Mouse (Mus musculus): ENCODE results near the gene Ocm. TPM values are rescaled to one million over a fixed set of nuclear protein-coding genes. Genes with fewer than 3 reads are reported as not detected.

Ocm gene
- polyA plus RNA-seq, 1 experiment, result not detected

DNA sequence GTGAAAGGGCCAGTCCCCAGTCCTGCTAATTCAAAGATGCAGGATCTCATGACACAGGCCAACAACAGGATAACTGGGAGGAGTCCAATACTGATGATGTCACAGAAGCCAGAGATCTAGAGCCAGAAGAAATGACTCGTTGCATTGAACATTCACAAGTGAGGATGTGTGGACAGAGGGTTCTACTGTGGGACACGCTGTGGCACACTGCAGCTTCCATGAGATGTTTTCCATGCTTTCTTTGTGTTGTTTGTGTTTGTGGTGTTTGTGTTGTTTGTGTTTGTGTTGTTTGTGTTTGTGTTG, 50.9 kb downstream of the Ocm start:
- Histone ChIP-seq H3K36me3 (ENCODE audit: control insufficient read depth, insufficient read depth, low read length) (no peaks in the 10 kb centered on the region), H3K27ac (ENCODE audit: control insufficient read depth, insufficient read depth, low read depth, low read length) (no peak overlapping the region), H3K4me1 (ENCODE audit: control insufficient read depth, insufficient read depth, low read length) (no peaks in the 10 kb centered on the region), H3K4me3 (ENCODE audit: control insufficient read depth, low read depth, low read length) (no peak overlapping the region), H3K27me3 (ENCODE audit: control insufficient read depth, insufficient read depth, low read length) (no peaks in the 10 kb centered on the region)
- no peak for TF ChIP-seq POLR2A (IDR thresholded peaks at IDR 0.05; ENCODE audit: control insufficient read depth, low read depth, low read length)

DNA sequence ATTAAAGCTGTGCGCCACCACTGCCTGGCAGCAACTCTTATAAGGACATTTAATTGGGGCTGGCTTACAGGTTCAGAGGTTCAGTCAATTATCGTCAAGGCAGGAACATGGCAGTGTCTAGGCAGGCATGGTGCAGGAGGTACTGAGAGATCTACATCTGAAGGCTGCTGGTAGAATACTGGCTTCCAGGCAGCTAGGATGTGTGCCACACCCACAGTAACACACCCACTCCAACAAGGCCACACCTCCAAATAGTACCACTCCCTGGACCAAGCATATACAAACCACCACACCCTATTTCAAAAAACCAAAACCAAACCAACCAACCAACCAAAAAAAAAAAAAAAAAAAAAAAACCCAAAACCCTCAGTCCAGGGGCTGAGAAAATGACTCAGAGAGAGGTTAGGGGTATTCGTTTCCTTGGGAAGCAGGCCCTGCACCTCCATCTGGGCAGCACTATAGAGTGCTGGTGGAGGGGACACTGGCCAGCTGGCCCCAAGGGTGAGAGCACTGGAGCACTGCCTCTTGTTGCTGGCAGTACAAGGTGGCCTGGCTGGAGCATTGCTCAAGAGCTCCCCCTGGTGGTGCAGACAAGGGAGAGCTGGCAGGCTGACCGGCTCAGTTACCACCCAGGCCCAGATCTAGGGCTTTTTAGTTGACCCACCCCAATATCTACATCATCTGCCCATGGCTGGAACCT, 51.4 kb downstream of the Ocm start:
- Histone ChIP-seq H3K4me1 (ENCODE audit: control insufficient read depth, insufficient read depth, low read length) (no peaks in the 10 kb centered on the region), H3K27me3 (ENCODE audit: control insufficient read depth, insufficient read depth, low read length) (no peaks in the 10 kb centered on the region), H3K4me3 (ENCODE audit: control insufficient read depth, low read depth, low read length) (no peak overlapping the region), H3K27ac (ENCODE audit: control insufficient read depth, insufficient read depth, low read depth, low read length) (no peak overlapping the region), H3K36me3 (ENCODE audit: control insufficient read depth, insufficient read depth, low read length) (no peaks in the 10 kb centered on the region)
- peak; percentile 92 for TF ChIP-seq CTCF (IDR thresholded peaks at IDR 0.05; ENCODE audit: control insufficient read depth, insufficient read depth, insufficient replicate concordance, low read depth, low read length)
- TF ChIP-seq POLR2A (IDR thresholded peaks at IDR 0.05; ENCODE audit: control insufficient read depth, low read depth, low read length), result no peak

DNA sequence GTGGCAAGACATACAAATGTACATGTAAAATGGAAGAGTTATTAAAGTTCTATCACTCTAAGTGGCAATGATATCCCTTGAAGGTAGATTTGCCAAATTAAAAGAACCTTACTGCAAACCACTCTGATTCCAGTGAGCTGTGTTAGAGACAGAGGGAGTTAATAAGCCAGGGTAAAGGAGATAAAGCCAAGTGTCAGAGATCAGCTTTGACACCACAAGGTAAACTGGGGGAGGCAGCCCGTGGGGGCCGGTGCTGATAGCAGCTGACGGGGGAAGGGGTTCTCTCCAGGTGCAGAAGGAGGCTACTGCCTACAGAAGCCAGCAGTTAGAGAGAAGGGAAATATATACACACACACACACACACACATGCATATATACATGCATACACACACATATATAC, 53.8 kb downstream of the Ocm start:
- Histone ChIP-seq H3K27ac (ENCODE audit: control insufficient read depth, insufficient read depth, low read depth, low read length) (no peak overlapping the region), H3K36me3 (ENCODE audit: control insufficient read depth, insufficient read depth, low read length) (no peaks in the 10 kb centered on the region), H3K4me3 (ENCODE audit: control insufficient read depth, low read depth, low read length) (no peak overlapping the region), H3K27me3 (ENCODE audit: control insufficient read depth, insufficient read depth, low read length) (no peaks in the 10 kb centered on the region), H3K4me1 (ENCODE audit: control insufficient read depth, insufficient read depth, low read length) (no peaks in the 10 kb centered on the region)
- TF ChIP-seq POLR2A (IDR thresholded peaks at IDR 0.05; ENCODE audit: control insufficient read depth, low read depth, low read length) (no peak), CTCF (IDR thresholded peaks at IDR 0.05; ENCODE audit: control insufficient read depth, insufficient read depth, insufficient replicate concordance, low read depth, low read length) (no peak)

Other genes with a start within 250 kb of the Ocm start
- gene Eif2ak1, start 208.9 kb downstream of the Ocm start, polyA plus RNA-seq (2012; rRNA removed), result 14.3 and 15.7 TPM in 2 replicates
- gene Ankrd61, start 129.0 kb downstream of the Ocm start, polyA plus RNA-seq (2012; rRNA removed), result 202 and 206 TPM in 2 replicates
- gene Aimp2, start 116.8 kb downstream of the Ocm start, polyA plus RNA-seq (2012; rRNA removed), result 35.2 and 40.5 TPM in 2 replicates
- gene Pms2, start 116.7 kb downstream of the Ocm start, polyA plus RNA-seq (2012; rRNA removed), result 2.4 and 3.4 TPM in 2 replicates
- 0.32 and 0.69 TPM in 2 replicates for gene Gm42421, start 98.5 kb downstream of the Ocm start, polyA plus RNA-seq (2012; rRNA removed)
- 34.7 and 37.5 TPM in 2 replicates for gene Rsph10b, start 93.6 kb downstream of the Ocm start, polyA plus RNA-seq (2012; rRNA removed)
- gene Ccz1, start 11.8 kb downstream of the Ocm start, polyA plus RNA-seq (2012; rRNA removed), result 25.7 and 31.1 TPM in 2 replicates
- 10.4 and 11.3 TPM in 2 replicates for gene Lmtk2, start 73.8 kb upstream of the Ocm start, polyA plus RNA-seq (2012; rRNA removed)
- 0.11 and 0.16 TPM in 2 replicates for gene Bhlha15, start 163.6 kb upstream of the Ocm start, polyA plus RNA-seq (2012; rRNA removed)
- 16.4 and 16.7 TPM in 2 replicates for gene Tecpr1, start 196.9 kb upstream of the Ocm start, polyA plus RNA-seq (2012; rRNA removed)
- gene Bri3, start 217.8 kb upstream of the Ocm start, polyA plus RNA-seq (2012; rRNA removed), result 174 and 212 TPM in 2 replicates

Measured in testis, adult 2 months (tissue).